Mouse (Mus musculus): Measurements from ENCODE around the gene Sptb.

- TF ChIP-seq CTCF (IDR thresholded peaks at IDR 0.05; ENCODE audit: low read depth, low read length) (no peak), POLR2A (IDR thresholded peaks at IDR 0.05; ENCODE audit: extremely low read depth, insufficient read depth, low read length) (no peak)
Measured at GRCm38 (mm10) chr12:76531986-76532925, 178.1 kb downstream of the Sptb start.
